In the genomic region with DNA sequence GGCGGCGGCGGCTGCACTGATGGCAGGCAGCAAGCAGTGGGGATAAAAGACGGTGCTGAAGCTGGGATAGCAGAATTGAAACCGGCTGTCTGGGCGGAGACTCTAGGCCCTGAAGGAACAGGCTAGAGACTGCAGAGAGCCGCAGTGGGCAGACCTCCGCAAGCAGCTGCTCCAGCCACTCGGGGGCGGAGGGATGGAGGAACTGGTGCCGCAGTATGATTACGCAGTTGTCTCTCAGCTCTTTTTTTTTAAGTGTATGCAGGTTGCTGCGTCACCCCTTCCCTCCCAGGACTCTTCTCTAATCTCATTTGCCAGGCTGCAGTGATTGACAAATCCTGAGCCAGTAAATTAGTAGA, we compare ENCODE assay signal across 7 mouse cellular contexts. TPM values are rescaled to one million over a fixed set of nuclear protein-coding genes. Genes with fewer than 3 reads are reported as not detected.
DNase-seq lines count a peak whose midpoint lies in the region; ATAC-seq and TF ChIP-seq lines count a peak whose summit lies in the region.

A gene (minus strand): TSS at position 210 of the 356 bp plus-strand sequence.

- H3K9ac ChIP-seq in forebrain, postnatal 0 days = peak within 1 kb of the TSS; percentile 63
- peak within 1 kb of the TSS; percentile 74 for H3K9ac ChIP-seq in hindbrain, embryonic 13.5 days
- peak within 1 kb of the TSS; percentile 59 for H3K9ac ChIP-seq in midbrain, embryonic 12.5 days (replicated peaks)

- H3K9me3 ChIP-seq in forebrain, postnatal 0 days (ENCODE audit: low read length) = no peaks in the 10 kb centered on the region
- H3K9me3 ChIP-seq in hindbrain, embryonic 13.5 days = no peaks in the 10 kb centered on the region
- H3K9me3 ChIP-seq in midbrain, embryonic 12.5 days = no peaks in the 10 kb centered on the region

- DNase-seq in WW6 (ENCODE audit: low read depth, low spot score) = peak; percentile 28
- DNase-seq in cerebellum, adult 18-20 months = peak; percentile 82 to 86
- DNase-seq in forebrain, postnatal 0 days = peak; percentile 82
- DNase-seq in left cerebral cortex, postnatal 10 days (ENCODE audit: extremely low spot score in 1 of 2, low spot score in 2 of 2) = peak; percentile 67 to 72
- peak; percentile 33 for DNase-seq in testis, postnatal 10 days (ENCODE audit: low spot score)

- ATAC-seq in forebrain, postnatal 0 days = peak; percentile 97
- peak; percentile 96 for ATAC-seq in hindbrain, embryonic 13.5 days (ENCODE audit: low FRiP score)
- peak; percentile 95 for ATAC-seq in midbrain, embryonic 12.5 days (ENCODE audit: low FRiP score, low read depth)

- H3K27me3 ChIP-seq in forebrain, postnatal 0 days (ENCODE audit: insufficient read depth, low read length) = no peaks in the 10 kb centered on the region; the same call in 1 of the 2 replicates
- peaks cover 42% of the 10 kb centered on the region for H3K27me3 ChIP-seq in hindbrain, embryonic 13.5 days
- H3K27me3 ChIP-seq in midbrain, embryonic 12.5 days = peaks cover 31% of the 10 kb centered on the region

- 0 out of 2 replicates have a peak, but pooled peaks have one; percentile 6 for TF ChIP-seq CTCF in forebrain, postnatal 0 days (IDR thresholded peaks at IDR 0.05; ENCODE audit: low read depth)

- peak within 1 kb of the TSS; percentile 53 for H3K4me3 ChIP-seq in forebrain, postnatal 0 days (ENCODE audit: low read depth, low read length)
- H3K4me3 ChIP-seq in hindbrain, embryonic 13.5 days = peak within 1 kb of the TSS; percentile 54
- H3K4me3 ChIP-seq in midbrain, embryonic 12.5 days = peak within 1 kb of the TSS; percentile 49

- peak within 1 kb of the TSS; percentile 88 for H3K27ac ChIP-seq in forebrain, postnatal 0 days (ENCODE audit: low read depth, low read length)
- H3K27ac ChIP-seq in hindbrain, embryonic 13.5 days = peak within 1 kb of the TSS; percentile 93
- H3K27ac ChIP-seq in midbrain, embryonic 12.5 days (replicated peaks) = peak within 1 kb of the TSS; percentile 83

- no peaks in the 10 kb centered on the region for H3K4me1 ChIP-seq in forebrain, postnatal 0 days (ENCODE audit: insufficient read depth)
- H3K4me1 ChIP-seq in hindbrain, embryonic 13.5 days (replicated peaks) = no peaks in the 10 kb centered on the region
- no peaks in the 10 kb centered on the region for H3K4me1 ChIP-seq in midbrain, embryonic 12.5 days

- no peaks in the 10 kb centered on the region for H3K36me3 ChIP-seq in forebrain, postnatal 0 days (ENCODE audit: insufficient read depth)
- H3K36me3 ChIP-seq in hindbrain, embryonic 13.5 days = no peaks in the 10 kb centered on the region
- H3K36me3 ChIP-seq in midbrain, embryonic 12.5 days = no peaks in the 10 kb centered on the region

- H3K4me2 ChIP-seq in forebrain, postnatal 0 days (ENCODE audit: low read depth) = peak within 1 kb of the TSS; percentile 41
- H3K4me2 ChIP-seq in hindbrain, embryonic 13.5 days = peak within 1 kb of the TSS; percentile 53
- peak within 1 kb of the TSS; percentile 51 for H3K4me2 ChIP-seq in midbrain, embryonic 12.5 days (replicated peaks)

- intact Hi-C loops in left cerebral cortex, postnatal 10 days (cut with DNase I) = loop anchor here (10.0 kb wide), 1 partner anchor 232 kb away; no protein-coding TSS in a partner anchor

- WGBS in forebrain, postnatal 0 days = 35% methylated on average over 13 of the region's 13 CpGs
- 13% methylated on average over 12 of the region's 13 CpGs for WGBS in hindbrain, embryonic 13.5 days
- 28% methylated on average over 13 of the region's 13 CpGs for WGBS in midbrain, embryonic 12.5 days

RNA-seq across cellular contexts. Expression of the gene that starts here (rescaled TPM):
- 33.1 and 49.5 TPM in 2 replicates for total RNA-seq in forebrain, postnatal 0 days (2014; rRNA removed)
- polyA plus RNA-seq in forebrain, postnatal 0 days (2015; fragmentation: Nextera tagmentation; extraction: Ambion mirVana) = 36.8 and 60.1 TPM in 2 replicates
- polyA plus RNA-seq in hindbrain, embryonic 13.5 days (2015; fragmentation: Nextera tagmentation; extraction: Ambion mirVana) = 78.5 and 82.4 TPM in 2 replicates
- 10 to 100 TPM; 80.0 to 82.2 TPM for total RNA-seq in left cerebral cortex, postnatal 10 days (2021)
- polyA plus RNA-seq in midbrain, embryonic 12.5 days (2016; fragmentation: Nextera tagmentation; extraction: Ambion mirVana) = 31.9 and 33.6 TPM in 2 replicates

Comparison
In these comparisons a context has a peak if more than half of its experiments do, and no peak if none do; other contexts are left out.
1. Peak in every context shown above with its lines: DNase-seq, ATAC-seq, H3K4me3 ChIP-seq and H3K27ac ChIP-seq.
2. DNase-seq: peak in every context shown above with its lines; median percentile 84 in cerebellum, adult 18-20 months; 82 in forebrain, postnatal 0 days; 70 in left cerebral cortex, postnatal 10 days; 33 in testis, postnatal 10 days; 28 in WW6.